Mouse (Mus musculus) testis, adult 2 months (tissue): Measurements from ENCODE around the gene Tesk2. TPM values are rescaled to one million over a fixed set of nuclear protein-coding genes. Genes with fewer than 3 reads are reported as not detected.

ENCODE experiments used
- H3K27ac ChIP-seq: fragments of 200-500 bp; 2 replicates; pipeline ENCODE4 v1.5.1; 2012; ENCODE audit warnings: low read depth, low read length; ENCODE audit not compliant: control insufficient read depth, insufficient read depth
- H3K27me3 ChIP-seq: fragments of 200-500 bp; 2 replicates; pipeline ENCODE4 v1.6.1; 2012; ENCODE audit warnings: mild to moderate bottlenecking, low read length, moderate library complexity; ENCODE audit not compliant: control insufficient read depth, insufficient read depth
- H3K36me3 ChIP-seq: fragments of 200-500 bp; 2 replicates; pipeline ENCODE4 v1.6.1; 2012; ENCODE audit warnings: mild to moderate bottlenecking, low read length; ENCODE audit not compliant: control insufficient read depth, insufficient read depth
- H3K4me1 ChIP-seq: fragments of 200-500 bp; 2 replicates; pipeline ENCODE4 v1.6.1; 2012; ENCODE audit warnings: low read length; ENCODE audit not compliant: control insufficient read depth, insufficient read depth
- H3K4me3 ChIP-seq: fragments of 200-500 bp; 2 replicates; pipeline ENCODE4 v1.5.1; 2012; ENCODE audit warnings: low read depth, mild to moderate bottlenecking, low read length, moderate library complexity, mixed read lengths; ENCODE audit not compliant: control insufficient read depth
- CTCF ChIP-seq: fragments of 200-500 bp; IDR thresholded peaks from 2 replicates; pipeline ENCODE4 v1.5.1; 2012; ENCODE audit warnings: low read depth, mild to moderate bottlenecking, inconsistent platforms, low read length, moderate library complexity; ENCODE audit not compliant: control insufficient read depth, insufficient read depth, insufficient replicate concordance
- POLR2A ChIP-seq: fragments of 200-500 bp; IDR thresholded peaks from 2 replicates; pipeline ENCODE4 v1.6.1; 2012; ENCODE audit warnings: low read depth, mild to moderate bottlenecking, inconsistent platforms, low read length, moderate library complexity; ENCODE audit not compliant: control insufficient read depth
- polyA plus RNA-seq: library from polyadenylated mRNA; depleted of rRNA; stranded (reverse); fragments of >200 nt; gene quantifications from 2 replicates; pipeline ENCODE4 v1.2.3, GENCODE M21; 2012

The Tesk2 gene
- polyA plus RNA-seq, 1 experiment: 35.0 TPM

DNA sequence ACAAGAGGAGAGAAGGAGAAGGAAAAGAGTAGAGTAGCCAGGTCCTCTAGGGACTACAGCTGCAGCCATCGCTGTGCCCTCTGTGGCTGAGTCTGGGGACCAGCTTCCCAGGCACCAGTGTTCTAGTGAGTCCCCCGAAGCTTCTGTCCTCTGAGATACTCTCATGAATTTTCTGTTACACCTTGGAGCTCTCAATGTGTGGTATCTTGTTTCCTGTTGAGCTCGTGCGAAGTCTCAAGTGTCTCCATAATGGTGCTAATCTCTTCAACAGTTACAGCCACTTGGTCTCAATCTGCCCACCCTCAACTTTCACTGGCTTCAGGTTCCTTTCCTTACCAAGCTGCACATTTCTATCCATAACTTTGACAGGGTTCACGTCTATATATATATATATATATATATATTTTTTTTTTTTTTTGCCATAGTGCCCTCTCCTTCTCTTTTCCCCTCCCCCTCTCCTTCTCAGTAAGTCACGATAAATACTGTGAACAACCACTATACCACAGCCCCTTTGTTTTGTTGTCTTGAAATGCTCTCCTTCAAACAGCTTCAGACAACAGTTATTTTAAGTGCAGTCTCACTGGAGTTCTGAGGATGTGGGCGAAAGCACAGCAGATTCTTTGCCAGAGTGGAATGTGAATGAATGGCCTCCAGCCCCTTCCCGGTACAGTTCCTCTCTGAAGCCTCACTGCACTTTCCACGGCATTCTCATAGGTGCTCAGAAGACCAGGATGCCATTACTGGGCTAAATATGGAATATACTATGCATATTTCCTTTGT is 18.4 kb downstream of the Tesk2 start:
- H3K4me1 ChIP-seq: no peaks in the 10 kb centered on the region
- no peaks in the 10 kb centered on the region for H3K27me3 ChIP-seq
- TF ChIP-seq CTCF (no peak), POLR2A (no peak)
- no peaks in the 10 kb centered on the region for H3K36me3 ChIP-seq
- no peak overlapping the region for H3K27ac ChIP-seq
- no peak overlapping the region for H3K4me3 ChIP-seq

GRCm38 (mm10) chr4:116749750-116750149 is 29.0 kb downstream of the Tesk2 start:
- TF ChIP-seq POLR2A (no peak), CTCF (no peak)
- Histone ChIP-seq H3K27me3 (no peaks in the 10 kb centered on the region), H3K4me3 (no peak overlapping the region), H3K4me1 (no peaks in the 10 kb centered on the region), H3K36me3 (no peaks in the 10 kb centered on the region), H3K27ac (no peak overlapping the region)

- Histone ChIP-seq H3K36me3 (no peaks in the 10 kb centered on the region), H3K4me1 (no peaks in the 10 kb centered on the region), H3K4me3 (no peak overlapping the region), H3K27me3 (no peaks in the 10 kb centered on the region), H3K27ac (no peak overlapping the region)
- no peak for TF ChIP-seq POLR2A
- no peak for TF ChIP-seq CTCF
Observed at GRCm38 (mm10) chr4:116761914-116762313, 41.2 kb downstream of the Tesk2 start.

GRCm38 (mm10) chr4:116764001-116764400 is 43.3 kb downstream of the Tesk2 start:
- no peak for TF ChIP-seq POLR2A
- H3K4me1 ChIP-seq: no peaks in the 10 kb centered on the region
- no peaks in the 10 kb centered on the region for H3K36me3 ChIP-seq
- H3K27ac ChIP-seq: no peak overlapping the region
- no peak overlapping the region for H3K4me3 ChIP-seq
- no peaks in the 10 kb centered on the region for H3K27me3 ChIP-seq

GRCm38 (mm10) chr4:116768510-116768909 is 47.8 kb downstream of the Tesk2 start:
- TF ChIP-seq POLR2A: no peak
- TF ChIP-seq CTCF: no peak
- no peaks in the 10 kb centered on the region for H3K27me3 ChIP-seq

DNA sequence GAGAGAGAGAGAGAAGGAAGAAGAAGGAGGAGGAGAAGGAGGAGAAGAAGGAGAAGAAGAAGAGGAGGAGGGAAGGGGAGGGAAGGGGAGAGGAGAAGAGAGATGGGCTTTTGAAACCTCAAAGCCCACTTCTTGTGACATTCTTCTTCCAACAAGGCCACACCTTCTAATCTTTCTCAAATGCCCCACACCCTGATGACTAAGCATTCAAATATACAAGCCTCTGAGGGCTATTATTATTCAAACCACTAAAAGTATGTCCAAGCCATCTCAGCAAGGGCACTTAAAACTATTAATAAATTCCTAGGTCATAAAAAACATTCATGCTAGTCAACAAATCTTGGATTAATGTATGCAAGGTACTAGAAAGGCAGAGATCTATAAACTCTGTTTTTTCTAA is 48.3 kb downstream of the Tesk2 start:
- Histone ChIP-seq H3K27ac (no peak overlapping the region), H3K36me3 (no peaks in the 10 kb centered on the region), H3K27me3 (no peaks in the 10 kb centered on the region), H3K4me3 (no peak overlapping the region), H3K4me1 (no peaks in the 10 kb centered on the region)
- TF ChIP-seq CTCF (no peak), POLR2A (no peak)

More at GRCm38 (mm10) chr4:116768510-116768909, 47.8 kb downstream of the Tesk2 start:
- no peaks in the 10 kb centered on the region for H3K4me1 ChIP-seq
- H3K4me3 ChIP-seq: no peak overlapping the region
- no peak overlapping the region for H3K27ac ChIP-seq
- no peaks in the 10 kb centered on the region for H3K36me3 ChIP-seq

DNA sequence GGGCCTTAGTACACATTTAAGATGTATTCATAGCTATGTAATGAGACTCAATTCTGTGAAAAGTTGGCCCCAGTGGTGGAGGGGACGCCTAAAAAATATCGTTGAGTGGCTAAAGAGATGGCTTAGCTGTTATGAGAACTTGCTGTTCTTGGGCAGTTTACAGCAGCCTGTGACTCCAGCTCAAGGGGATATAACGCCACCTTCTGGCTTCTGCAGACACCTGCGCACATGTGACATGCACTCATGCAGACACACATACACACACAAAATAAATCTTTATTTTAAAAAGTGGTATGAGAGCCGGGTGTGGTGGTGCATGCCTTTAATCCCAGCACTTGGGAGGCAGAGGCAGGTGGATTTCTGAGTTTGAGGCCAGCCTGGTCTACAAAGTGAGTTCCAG is 55.6 kb downstream of the Tesk2 start:
- no peak overlapping the region for H3K4me3 ChIP-seq
- H3K27me3 ChIP-seq: no peaks in the 10 kb centered on the region
- TF ChIP-seq CTCF: no peak
- no peak for TF ChIP-seq POLR2A
- H3K36me3 ChIP-seq: no peaks in the 10 kb centered on the region
- no peak overlapping the region for H3K27ac ChIP-seq
- H3K4me1 ChIP-seq: no peaks in the 10 kb centered on the region

- TF ChIP-seq CTCF (no peak), POLR2A (no peak)
- H3K4me3 ChIP-seq: no peak overlapping the region
- no peak overlapping the region for H3K27ac ChIP-seq
- H3K4me1 ChIP-seq: no peaks in the 10 kb centered on the region
- no peaks in the 10 kb centered on the region for H3K27me3 ChIP-seq
- H3K36me3 ChIP-seq: no peaks in the 10 kb centered on the region
Observed at GRCm38 (mm10) chr4:116777079-116777478, 56.3 kb downstream of the Tesk2 start.
